Mouse (Mus musculus): Measurements from ENCODE around the gene Olfr1002.
"Not testable (repeated sequence)": the region's sequence is repeated elsewhere in the genome, so short reads cannot be mapped to it uniquely, and the experiment has no call there.

DNA sequence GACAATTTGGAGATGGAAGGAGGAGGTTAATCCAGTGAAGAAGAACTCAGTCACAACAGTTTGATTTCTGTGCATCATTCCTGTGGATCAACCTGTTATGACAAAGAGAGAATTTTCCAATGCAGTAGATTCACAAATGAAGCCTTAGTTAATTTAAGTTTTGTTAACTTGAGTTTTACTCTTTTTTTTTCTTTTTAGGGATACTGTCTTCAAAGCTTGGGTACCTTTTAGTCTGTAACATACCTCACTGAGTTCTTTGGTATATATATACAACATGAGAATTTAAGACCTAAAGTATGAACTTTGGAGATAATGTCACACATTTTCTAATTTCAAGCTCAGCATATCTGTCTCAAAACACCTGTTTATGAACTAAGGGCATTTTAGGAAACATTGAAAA lies 13.9 kb upstream of the Olfr1002 start, which contains the start of gene Olfr154:
- not testable (repeated sequence) for TF ChIP-seq POLR2AphosphoS2 (IDR thresholded peaks at IDR 0.05; ENCODE audit: insufficient read length, low read depth); POLR2A (IDR thresholded peaks at IDR 0.05; ENCODE audit: insufficient read length, low read depth); USF1 (IDR thresholded peaks at IDR 0.05; ENCODE audit: low read depth); TCF12 (IDR thresholded peaks at IDR 0.05; ENCODE audit: insufficient read depth, poor library complexity, severe bottlenecking); CEBPB (IDR thresholded peaks at IDR 0.05; ENCODE audit: insufficient read depth, poor library complexity, severe bottlenecking); MYOD1 (IDR thresholded peaks at IDR 0.05; ENCODE audit: control insufficient read depth in 1 of 3, insufficient read length in 2 of 3, low read depth in 2 of 3); MAX (IDR thresholded peaks at IDR 0.05; ENCODE audit: low read depth); REST (IDR thresholded peaks at IDR 0.05; ENCODE audit: insufficient read depth, insufficient read length); MYOG (IDR thresholded peaks at IDR 0.05; ENCODE audit: control insufficient read depth in 1 of 3, insufficient read depth in 1 of 3, insufficient read length in 2 of 3, low read depth in 2 of 3); E2F4 (IDR thresholded peaks at IDR 0.05; ENCODE audit: insufficient read depth)

Data from myocyte (in vitro differentiated cells).